Mouse (Mus musculus): ENCODE measurements around the gene Hecw2.

The Hecw2 gene

GRCm38 (mm10) chr1:54194954-54195305 lies at the start of gene Hecw2:
Hecw2 (minus strand) TSS chr1:54195168.
- peak; percentile 5 for DNase-seq

GRCm38 (mm10) chr1:54242722-54243121 lies 47.8 kb upstream of the Hecw2 start:
- no peak for DNase-seq

- DNase-seq: no peak
These were observed 25.3 kb upstream of the Hecw2 start for GRCm38 (mm10) chr1:54220273-54220672.

- DNase-seq: peak; percentile 20
These were observed 600 bp downstream of the Hecw2 start for GRCm38 (mm10) chr1:54194183-54194953.

GRCm38 (mm10) chr1:54193191-54193770 lies 1.7 kb downstream of the Hecw2 start:
- DNase-seq: no peak

GRCm38 (mm10) chr1:54187579-54187978 lies 7.4 kb downstream of the Hecw2 start:
- no peak for DNase-seq

- DNase-seq: no peak
These were observed 8.6 kb downstream of the Hecw2 start for GRCm38 (mm10) chr1:54186347-54186746.

- no peak for DNase-seq
These were observed 14.3 kb downstream of the Hecw2 start for GRCm38 (mm10) chr1:54180663-54181062.

- no peak for DNase-seq
These were observed 15.8 kb downstream of the Hecw2 start for GRCm38 (mm10) chr1:54179179-54179578.

- DNase-seq: no peak
These were observed 18.4 kb downstream of the Hecw2 start for GRCm38 (mm10) chr1:54176592-54176991.

GRCm38 (mm10) chr1:54168014-54168413 lies 27.0 kb downstream of the Hecw2 start:
- DNase-seq: no peak

GRCm38 (mm10) chr1:54159531-54159930 lies 35.4 kb downstream of the Hecw2 start:
- peak; percentile 1 for DNase-seq

- DNase-seq: no peak
These were observed 41.7 kb downstream of the Hecw2 start for GRCm38 (mm10) chr1:54153216-54153786.

GRCm38 (mm10) chr1:54145106-54145505 lies 49.9 kb downstream of the Hecw2 start:
- DNase-seq: no peak

- DNase-seq: no peak
These were observed 61.0 kb downstream of the Hecw2 start for GRCm38 (mm10) chr1:54133802-54134436.

- DNase-seq: no peak
These were observed 66.1 kb downstream of the Hecw2 start for GRCm38 (mm10) chr1:54128714-54129431.

GRCm38 (mm10) chr1:54126991-54127742 lies 67.8 kb downstream of the Hecw2 start:
- DNase-seq: no peak

GRCm38 (mm10) chr1:54122551-54122950 lies 72.4 kb downstream of the Hecw2 start:
- DNase-seq: no peak

GRCm38 (mm10) chr1:54121071-54121730 lies 73.8 kb downstream of the Hecw2 start:
- DNase-seq: no peak

GRCm38 (mm10) chr1:54119638-54120320 lies 75.2 kb downstream of the Hecw2 start:
- no peak for DNase-seq

- DNase-seq: no peak
These were observed 76.5 kb downstream of the Hecw2 start for GRCm38 (mm10) chr1:54118342-54118973.

Data from lung, postnatal 14 days (tissue).